Mouse (Mus musculus): Measurements from ENCODE around the gene Olfr1373.
A peak's percentile ranks its signal among the peaks of the same experiment; 100 is the strongest.

The Olfr1373 gene

GRCm38 (mm10) chr11:52106037-52106436 is 39.3 kb downstream of the Olfr1373 start:
- DNase-seq (ENCODE audit: low spot score): no peak

GRCm38 (mm10) chr11:52105503-52105902 is 39.8 kb downstream of the Olfr1373 start:
- no peak for DNase-seq (ENCODE audit: low spot score)

GRCm38 (mm10) chr11:52102977-52103376 is 42.4 kb downstream of the Olfr1373 start:
- DNase-seq (ENCODE audit: low spot score): no peak

GRCm38 (mm10) chr11:52099771-52100219 is 45.5 kb downstream of the Olfr1373 start:
- no peak for DNase-seq (ENCODE audit: low spot score)

- DNase-seq (ENCODE audit: low spot score): peak; percentile 86
These were observed 46.1 kb downstream of the Olfr1373 start for GRCm38 (mm10) chr11:52099031-52099761.

GRCm38 (mm10) chr11:52098398-52098946 is 46.9 kb downstream of the Olfr1373 start, which contains the start of gene Ppp2ca:
TSS of gene Ppp2ca (plus strand) at chr11:52098681.
- peak; percentile 98 for DNase-seq (ENCODE audit: low spot score)

- peak; percentile 29 for DNase-seq (ENCODE audit: low spot score)
These were observed 47.7 kb downstream of the Olfr1373 start for GRCm38 (mm10) chr11:52097596-52097995.

- DNase-seq (ENCODE audit: low spot score): no peak
These were observed 48.3 kb downstream of the Olfr1373 start for GRCm38 (mm10) chr11:52097016-52097415.

Measured in testis, postnatal 14 days (tissue).